Mouse (Mus musculus) heart, postnatal 14 days (tissue): ENCODE results near the gene Pip4k2a. TPM values are rescaled to one million over a fixed set of nuclear protein-coding genes. Genes with fewer than 3 reads are reported as not detected.
A peak's percentile ranks its signal among the peaks of the same experiment; 100 is the strongest.

Experiments
- DNase-seq, 2 experiments: peaks; one replicate each; pipeline ENCODE4 v3.0.0; 2021 to 2022
- intact Hi-C: fragments of 180-260 bp; cut with DNase I; formaldehyde crosslinking; loops from one replicate; pipeline ENCODE4 v1.15.1; 2025
- total RNA-seq, 2 experiments: library from RNA; stranded (reverse); gene quantifications; 2 replicates each; pipeline ENCODE4 v1.2.3; 2021

The Pip4k2a gene
- total RNA-seq, 2 experiments from 2014 or later, result 9.0 to 10.3 TPM

DNA sequence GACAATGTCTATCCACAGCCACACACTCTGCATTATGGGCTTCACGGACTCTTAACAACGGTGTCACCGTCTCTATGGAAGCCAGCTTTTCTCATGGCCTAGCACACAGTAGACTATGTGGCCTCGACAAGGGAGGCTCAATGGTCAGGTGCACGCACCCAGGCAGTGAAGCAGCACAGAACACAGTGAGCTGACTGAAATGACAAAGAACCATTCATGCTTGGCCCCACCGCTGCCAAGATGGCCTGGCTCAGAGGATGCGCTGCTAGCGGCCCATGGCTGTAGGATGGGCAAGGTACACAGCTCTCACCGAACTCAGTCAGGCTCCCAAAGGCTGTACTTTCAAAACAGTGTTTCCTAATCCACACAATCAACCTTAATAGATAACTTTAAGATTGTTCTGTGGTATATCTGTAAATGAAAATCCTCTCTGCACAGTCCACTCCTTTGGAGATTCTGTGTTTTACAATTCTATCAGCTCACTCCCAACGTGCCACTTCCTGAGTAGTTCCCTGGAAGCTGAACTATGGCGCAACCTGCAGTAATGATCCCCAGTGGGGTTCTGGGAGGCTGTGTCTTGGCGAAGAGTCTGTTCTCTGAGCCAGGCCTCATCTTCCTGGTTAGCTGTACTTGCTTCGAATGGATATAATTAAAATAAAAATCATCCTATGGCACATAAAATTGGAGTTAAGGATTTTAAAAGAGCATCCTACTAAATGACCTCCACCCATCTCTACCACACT is 67.4 kb downstream of the Pip4k2a start:
- no peak for DNase-seq

GRCm38 (mm10) chr2:18928597-18929257 is 69.2 kb downstream of the Pip4k2a start:
- no peak for DNase-seq
- intact Hi-C loops, result no loop called here

More for the DNA sequence above, 67.4 kb downstream of the Pip4k2a start:
- intact Hi-C loops, result no loop called here

- intact Hi-C loops, result no loop called here
- DNase-seq, result no peak
These were observed 69.7 kb downstream of the Pip4k2a start for GRCm38 (mm10) chr2:18928196-18928595.

GRCm38 (mm10) chr2:18923806-18924595 is 73.9 kb downstream of the Pip4k2a start:
- DNase-seq, result no peak
- intact Hi-C loops, result no loop called here

GRCm38 (mm10) chr2:18923098-18923649 is 74.8 kb downstream of the Pip4k2a start:
- intact Hi-C loops, result no loop called here
- DNase-seq, result no peak

GRCm38 (mm10) chr2:18921570-18922180 is 76.3 kb downstream of the Pip4k2a start:
- no peak for DNase-seq
- intact Hi-C loops, result no loop called here

GRCm38 (mm10) chr2:18920461-18920877 is 77.5 kb downstream of the Pip4k2a start:
- DNase-seq, result no peak
- intact Hi-C loops, result no loop called here

GRCm38 (mm10) chr2:18919797-18920354 is 78.0 kb downstream of the Pip4k2a start:
- intact Hi-C loops, result no loop called here
- DNase-seq, result no peak

- DNase-seq, result no peak
- intact Hi-C loops, result no loop called here
These were observed 80.1 kb downstream of the Pip4k2a start for GRCm38 (mm10) chr2:18917838-18918237.

DNA sequence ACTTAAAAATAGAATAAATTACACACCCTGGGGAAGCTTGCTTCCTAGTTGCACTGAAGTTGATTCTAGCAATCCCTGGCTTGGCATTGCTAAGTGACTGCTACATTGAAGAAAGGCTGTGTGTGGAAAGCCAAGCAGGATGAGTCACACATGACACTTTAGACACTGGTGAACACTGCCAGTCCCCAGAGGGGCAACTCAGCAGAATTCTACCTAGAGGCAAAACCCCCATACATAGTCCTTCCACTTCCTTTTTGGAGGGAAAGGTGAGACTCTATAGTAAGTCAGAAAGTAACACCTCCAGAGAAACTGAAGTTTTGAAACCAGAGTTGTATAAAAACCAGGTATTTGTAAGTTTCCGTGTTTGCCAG is 80.6 kb downstream of the Pip4k2a start:
- no peak for DNase-seq
- intact Hi-C loops, result no loop called here

DNA sequence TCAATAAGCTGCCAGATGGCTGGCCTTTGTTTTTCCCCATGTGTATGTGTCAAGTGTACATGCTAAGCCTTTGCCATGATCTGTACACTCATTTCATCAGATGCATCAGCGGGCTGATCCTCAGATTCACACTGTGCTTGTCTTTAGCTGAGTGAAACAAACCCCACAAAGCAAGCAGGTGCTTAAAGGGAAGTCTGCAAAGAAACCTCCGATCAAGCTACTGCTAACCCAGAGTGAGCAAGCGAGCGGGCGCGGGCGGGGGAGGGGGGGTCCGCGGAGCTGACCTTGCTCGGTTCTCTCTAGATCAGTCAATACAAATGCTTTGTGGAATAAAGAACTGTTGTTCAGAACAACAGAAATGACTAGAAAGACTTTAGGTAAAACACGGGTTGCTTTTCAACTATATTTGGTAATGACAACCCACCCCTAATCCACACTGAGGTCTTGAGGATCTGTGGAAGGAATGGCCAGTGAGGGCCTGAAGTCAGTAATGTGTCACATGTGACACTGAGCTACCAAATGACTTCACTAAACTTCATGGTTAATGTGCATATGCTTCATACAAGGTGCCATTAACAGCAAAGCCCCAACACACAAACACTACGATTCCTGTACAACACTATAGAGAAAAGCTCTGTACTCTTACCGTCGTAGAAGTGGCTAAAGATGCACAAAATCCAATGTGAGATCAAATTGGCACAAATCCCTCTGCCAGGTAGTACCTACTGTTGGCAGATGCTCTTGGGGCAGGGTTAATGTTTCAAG is 81.1 kb downstream of the Pip4k2a start:
- intact Hi-C loops, result no loop called here
- no peak for DNase-seq

GRCm38 (mm10) chr2:18916042-18916407 is 81.9 kb downstream of the Pip4k2a start:
- DNase-seq, result no peak
- intact Hi-C loops, result no loop called here

GRCm38 (mm10) chr2:18915372-18916041 is 82.4 kb downstream of the Pip4k2a start:
- intact Hi-C loops, result no loop called here
- DNase-seq, result no peak

DNA sequence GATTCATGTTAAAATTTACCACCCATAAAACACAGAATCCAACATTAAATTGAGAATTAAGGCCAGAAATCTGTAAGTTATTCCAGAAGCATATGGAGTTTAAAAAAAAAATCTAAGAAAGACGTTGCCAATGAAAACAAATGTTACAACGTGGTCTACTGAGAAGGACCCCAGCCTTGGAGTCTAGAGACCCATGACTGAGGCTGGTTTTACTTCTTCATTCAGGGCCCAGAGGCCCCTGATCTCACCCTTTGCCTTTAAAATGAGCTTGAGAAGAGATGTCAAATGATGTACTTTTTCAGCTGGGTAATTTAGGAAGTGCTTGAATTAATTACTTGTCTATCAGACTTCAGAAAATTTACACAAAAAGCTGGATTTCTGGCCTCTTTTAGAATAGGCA is 83.2 kb downstream of the Pip4k2a start:
- intact Hi-C loops, result no loop called here
- no peak for DNase-seq

GRCm38 (mm10) chr2:18913642-18914041 is 84.3 kb downstream of the Pip4k2a start:
- intact Hi-C loops, result no loop called here
- no peak for DNase-seq

DNA sequence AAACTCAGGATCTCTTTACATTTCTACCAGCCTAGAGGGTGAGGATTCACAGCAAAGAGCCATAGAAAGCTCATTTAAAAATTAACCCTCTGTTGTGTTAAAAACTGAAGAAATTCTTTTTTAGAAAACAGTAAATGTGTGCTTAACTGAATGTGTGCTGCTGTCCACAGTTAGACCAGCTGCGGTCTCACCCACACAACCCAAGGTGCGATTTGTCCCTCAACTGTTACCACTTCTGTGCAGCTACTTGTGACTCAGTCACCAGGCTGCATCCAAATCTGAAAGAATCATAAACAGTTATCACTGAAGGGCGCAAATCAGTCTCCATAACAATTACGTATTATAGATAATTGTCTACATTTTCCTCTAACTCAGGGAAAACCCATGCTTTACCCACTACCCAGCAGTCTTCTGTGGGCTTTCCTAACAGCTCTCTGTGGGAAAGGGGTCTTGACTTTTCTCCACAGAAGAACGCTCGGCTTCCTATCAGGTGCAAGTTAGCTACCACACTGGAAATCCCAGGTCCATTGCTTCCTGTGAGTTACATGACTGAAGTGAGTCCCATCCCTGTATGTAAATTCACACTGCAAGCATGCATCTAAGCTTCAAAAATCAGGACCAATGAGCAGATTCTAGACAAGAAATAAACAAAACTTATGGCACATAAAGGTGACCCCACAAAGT is 86.5 kb downstream of the Pip4k2a start:
- intact Hi-C loops, result no loop called here
- DNase-seq, result no peak

DNA sequence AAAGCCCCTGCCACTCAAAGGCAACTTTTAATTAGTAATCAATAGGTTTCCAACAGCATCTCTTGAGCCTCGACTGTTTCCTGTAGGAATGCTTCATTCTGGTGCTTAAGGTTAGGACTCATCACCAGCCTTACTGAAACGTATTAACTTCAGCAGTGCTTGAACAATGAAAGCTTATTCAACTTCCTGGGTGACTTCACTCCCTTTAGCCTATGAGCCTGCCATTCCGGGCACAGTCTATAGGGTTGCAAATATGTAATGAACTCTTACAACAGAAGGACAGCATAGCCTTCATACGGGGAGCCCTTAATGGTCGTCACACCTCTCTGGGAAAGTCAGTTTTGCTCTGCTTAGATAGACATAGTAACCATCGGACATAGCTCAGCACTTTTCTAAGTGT is 87.7 kb downstream of the Pip4k2a start:
- intact Hi-C loops, result no loop called here

DNA sequence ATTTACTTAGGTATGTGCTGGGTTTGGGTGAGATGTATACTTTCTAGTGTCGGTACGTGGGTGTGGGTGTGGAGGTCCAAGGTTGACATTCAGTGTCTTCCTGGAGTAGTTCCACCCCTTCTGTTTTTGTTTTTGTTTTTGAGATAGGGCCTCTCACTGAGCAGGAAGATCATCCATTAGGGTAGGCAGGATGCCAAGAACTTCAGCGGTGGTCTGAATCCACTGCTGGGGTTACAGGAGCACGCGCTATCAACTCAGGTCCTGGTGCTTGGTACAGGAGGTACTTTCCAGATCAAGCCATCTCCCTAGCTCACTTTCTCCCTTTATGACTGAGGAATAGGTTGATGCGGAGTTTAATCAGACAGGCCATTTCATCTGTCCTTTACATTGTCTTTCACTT is 88.2 kb downstream of the Pip4k2a start:
- intact Hi-C loops, result no loop called here
- peak in 1 of 2 experiments; percentile 20 for DNase-seq

More for the DNA sequence above, 87.7 kb downstream of the Pip4k2a start:
- DNase-seq, result no peak
